23 mouse cellular contexts compared by ENCODE assay signal in genomic region chr17:73212754-73213153, GRCm38 (mm10).
"Had no signal": no experiment of that assay in that cellular context is flagged by ENCODE, and none has a peak within 500 bp of the region (broad histone marks: within the 10 kb centered on the region; RNA-seq: fewer than 3 reads in every experiment).

No protein-coding gene starts in this region.

- H3K4me2 ChIP-seq: forebrain, embryonic 15.5 days; heart, embryonic 12.5 days; hindbrain, embryonic 13.5 days; hindbrain, embryonic 15.5 days; limb, embryonic 13.5 days; limb, embryonic 15.5 days had no signal

- DNase-seq: forebrain, postnatal 0 days; gastrocnemius, postnatal 14 days; gastrocnemius, postnatal 36 days; heart, adult 11 months; heart, adult 2 months; heart, postnatal 10 days; heart, postnatal 36 days; kidney, adult 11 months; kidney, adult 2 months; kidney, adult 9 months; kidney, postnatal 10 days; kidney, postnatal 25 days; layer of hippocampus, adult 9-11 months; layer of hippocampus, postnatal 36 days; left cerebral cortex, postnatal 4 days had no signal

- H3K4me3 ChIP-seq: forebrain, embryonic 15.5 days; heart, adult 2 months; heart, embryonic 12.5 days; hindbrain, embryonic 13.5 days; hindbrain, embryonic 15.5 days; limb, embryonic 13.5 days; limb, embryonic 15.5 days had no signal

- H3K9me3 ChIP-seq: forebrain, embryonic 15.5 days; heart, embryonic 12.5 days; hindbrain, embryonic 13.5 days; hindbrain, embryonic 15.5 days; limb, embryonic 13.5 days; limb, embryonic 15.5 days had no signal

- H3K9ac ChIP-seq: forebrain, embryonic 15.5 days; forebrain, postnatal 0 days; heart, embryonic 12.5 days; hindbrain, embryonic 13.5 days; hindbrain, embryonic 15.5 days; limb, embryonic 13.5 days; limb, embryonic 15.5 days had no signal

- ATAC-seq: forebrain, embryonic 15.5 days; forebrain, postnatal 0 days; hindbrain, postnatal 0 days; intestine, embryonic 16.5 days had no signal

- H3K27me3 ChIP-seq: forebrain, embryonic 15.5 days; heart, embryonic 12.5 days; hindbrain, embryonic 13.5 days; hindbrain, embryonic 15.5 days; limb, embryonic 13.5 days; limb, embryonic 15.5 days had no signal

- H3K4me1 ChIP-seq: forebrain, embryonic 15.5 days; heart, embryonic 12.5 days; hindbrain, embryonic 13.5 days; limb, embryonic 15.5 days had no signal

- H3K36me3 ChIP-seq: forebrain, embryonic 15.5 days; hindbrain, embryonic 13.5 days; hindbrain, embryonic 15.5 days; limb, embryonic 13.5 days; limb, embryonic 15.5 days had no signal

- H3K27ac ChIP-seq: forebrain, embryonic 15.5 days; heart, adult 2 months; hindbrain, embryonic 13.5 days; hindbrain, embryonic 15.5 days; hindbrain, postnatal 0 days; limb, embryonic 13.5 days; limb, embryonic 15.5 days had no signal
